Mouse (Mus musculus): ENCODE measurements around the gene Zfand3. TPM values are rescaled to one million over a fixed set of nuclear protein-coding genes. Genes with fewer than 3 reads are reported as not detected.

The Zfand3 gene
- polyA plus RNA-seq, 1 experiment from 2014 or later, result 43.0 TPM

DNA sequence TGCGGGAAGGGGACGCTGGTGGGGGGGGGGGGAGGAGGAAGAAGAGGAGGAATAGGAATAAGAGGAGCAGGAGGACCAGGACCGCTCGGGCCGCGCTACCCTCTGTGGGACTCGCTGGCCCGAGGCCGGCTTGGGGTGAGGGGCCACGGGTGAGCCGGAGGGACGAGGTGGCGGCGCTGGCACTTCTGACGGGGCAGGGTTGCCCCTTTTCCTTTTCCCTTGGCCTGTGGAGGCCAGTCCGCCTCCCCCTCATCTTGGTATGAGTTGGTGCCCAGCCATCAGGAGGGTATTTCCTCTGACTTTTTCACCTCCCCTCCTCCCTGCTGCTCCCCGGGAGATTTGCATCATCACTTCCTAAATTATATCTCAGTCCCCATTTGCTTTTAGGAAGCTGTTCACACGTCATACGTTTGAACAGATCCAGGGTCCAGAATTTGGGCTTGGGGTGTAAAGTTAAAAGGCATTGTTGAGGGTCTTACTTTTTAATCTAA is 963 bp downstream of the Zfand3 start:
- H3K27ac ChIP-seq, result peak overlapping the region; percentile 99
- peaks cover 29% of the 10 kb centered on the region for H3K4me1 ChIP-seq (replicated peaks)
- no peaks in the 10 kb centered on the region for H3K36me3 ChIP-seq
- ATAC-seq, result peak; percentile 11; the same call in 1 of the 2 replicates
- peak overlapping the region; percentile 98 for H3K4me3 ChIP-seq (replicated peaks)
- no peaks in the 10 kb centered on the region for H3K9me3 ChIP-seq
- H3K9ac ChIP-seq, result peak overlapping the region; percentile 99
- peak overlapping the region; percentile 80 for H3K4me2 ChIP-seq (replicated peaks)
- H3K27me3 ChIP-seq (replicated peaks), result no peaks in the 10 kb centered on the region
- WGBS, result under 1% methylated on average over 17 of the region's 19 CpGs

DNA sequence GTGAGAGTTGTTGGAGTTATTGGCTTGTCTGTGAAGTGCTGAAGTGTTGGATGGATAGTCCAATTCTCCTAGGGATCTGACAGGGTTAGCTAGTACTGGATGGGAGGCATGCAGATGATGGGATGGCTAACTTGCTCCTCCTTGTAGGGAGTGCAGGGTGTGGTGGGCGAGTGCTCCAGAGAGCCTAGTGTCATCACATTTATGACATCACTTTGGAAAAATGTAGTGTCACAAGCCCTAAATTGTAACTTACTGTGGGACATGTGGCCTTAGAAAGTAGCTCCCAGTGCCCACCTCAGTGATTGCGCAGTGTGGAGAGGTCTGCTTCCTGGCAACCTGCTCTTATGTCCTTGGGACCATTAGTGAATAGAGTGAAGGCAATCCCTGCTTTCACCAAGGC is 2.3 kb downstream of the Zfand3 start:
- 63% methylated on average over 2 of the region's 2 CpGs for WGBS

DNA sequence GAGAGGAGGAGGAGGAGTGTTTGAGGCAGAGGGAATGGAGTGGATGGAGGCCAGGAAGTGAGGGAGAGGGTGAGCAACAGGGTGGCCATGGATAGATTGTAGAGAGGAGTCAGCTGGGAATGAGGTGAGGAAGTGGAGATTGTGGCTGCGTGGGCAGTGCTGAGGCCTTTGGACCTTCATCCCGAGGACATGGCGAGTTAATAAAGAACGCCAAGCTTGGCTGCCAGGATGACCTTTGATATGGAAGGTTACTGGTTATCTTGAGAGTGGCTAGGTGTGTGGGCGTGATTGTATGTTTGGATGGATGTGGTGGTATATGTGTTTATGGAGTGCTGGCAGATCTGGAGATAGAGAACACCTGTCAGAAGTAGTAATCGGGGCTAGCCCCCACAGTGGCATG is 3.4 kb downstream of the Zfand3 start:
- Histone ChIP-seq H3K27me3 (replicated peaks) (no peaks in the 10 kb centered on the region), H3K36me3 (no peaks in the 10 kb centered on the region), H3K9ac (no peak overlapping the region), H3K4me3 (replicated peaks) (no peak overlapping the region), H3K4me1 (replicated peaks) (peaks cover 29% of the 10 kb centered on the region), H3K27ac (peak overlapping the region; percentile 54), H3K4me2 (replicated peaks) (peak overlapping the region; percentile 40), H3K9me3 (no peaks in the 10 kb centered on the region)
- WGBS, result 34% methylated on average over 6 of the region's 6 CpGs
- no peak for ATAC-seq

More for the DNA sequence above, 2.3 kb downstream of the Zfand3 start:
- Histone ChIP-seq H3K4me1 (replicated peaks) (peaks cover 29% of the 10 kb centered on the region), H3K27me3 (replicated peaks) (no peaks in the 10 kb centered on the region), H3K4me3 (replicated peaks) (no peak overlapping the region), H3K36me3 (no peaks in the 10 kb centered on the region), H3K27ac (peak overlapping the region; percentile 45), H3K9ac (no peak overlapping the region), H3K4me2 (replicated peaks) (peak overlapping the region; percentile 40), H3K9me3 (no peaks in the 10 kb centered on the region)
- ATAC-seq, result no peak

DNA sequence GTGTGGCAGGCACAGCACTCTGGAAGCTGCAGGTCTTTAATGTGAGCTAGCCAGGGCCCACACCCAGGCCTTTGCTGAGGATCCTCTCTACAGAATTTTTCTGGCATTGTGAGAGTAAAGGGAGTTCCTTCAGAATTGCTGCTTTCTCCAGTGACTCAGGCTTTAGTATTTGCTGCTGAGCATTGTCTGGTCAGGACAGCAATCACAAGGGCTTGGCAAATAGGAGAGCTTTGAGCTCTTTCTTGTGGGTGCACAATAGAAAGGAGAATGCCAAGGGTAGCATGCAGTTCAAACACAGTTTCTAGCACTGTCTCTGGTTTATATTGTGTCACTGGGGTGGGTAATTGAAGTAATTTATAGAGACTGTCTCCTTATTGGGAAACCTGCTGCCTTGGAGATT is 3.9 kb downstream of the Zfand3 start:
- Histone ChIP-seq H3K27me3 (replicated peaks) (no peaks in the 10 kb centered on the region), H3K9me3 (no peaks in the 10 kb centered on the region), H3K4me1 (replicated peaks) (peaks cover 29% of the 10 kb centered on the region), H3K4me3 (replicated peaks) (no peak overlapping the region), H3K27ac (peak overlapping the region; percentile 54), H3K9ac (no peak overlapping the region), H3K36me3 (no peaks in the 10 kb centered on the region), H3K4me2 (replicated peaks) (peak overlapping the region; percentile 40)
- no peak for ATAC-seq

DNA sequence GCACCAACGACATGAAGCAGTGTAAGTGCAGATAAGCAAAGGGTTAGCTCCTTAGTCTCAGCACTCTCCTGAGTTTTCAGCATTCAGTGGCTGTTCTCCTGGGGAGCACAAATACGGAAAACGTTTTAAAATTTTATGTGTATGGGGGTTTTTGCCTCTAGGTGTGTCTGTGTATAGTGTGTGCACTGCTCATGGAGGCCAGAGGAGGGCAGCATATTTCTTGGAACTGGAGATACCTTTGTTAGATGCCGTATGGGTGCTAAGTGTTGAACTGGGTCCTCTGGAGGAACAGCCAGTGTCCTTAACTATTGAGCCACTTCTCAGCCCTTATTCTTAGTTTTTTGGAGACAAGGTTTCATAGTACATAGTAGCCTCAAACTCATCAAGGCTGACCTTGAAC is 10.1 kb downstream of the Zfand3 start:
- ATAC-seq, result no peak
- no peak overlapping the region for H3K27ac ChIP-seq
- no peak overlapping the region for H3K9ac ChIP-seq
- H3K4me3 ChIP-seq (replicated peaks), result no peak overlapping the region
- no peaks in the 10 kb centered on the region for H3K27me3 ChIP-seq (replicated peaks)
- H3K9me3 ChIP-seq, result no peaks in the 10 kb centered on the region
- WGBS, result 95% methylated on average over 4 of the region's 4 CpGs
- no peaks in the 10 kb centered on the region for H3K36me3 ChIP-seq
- H3K4me1 ChIP-seq (replicated peaks), result 0 out of 2 replicates have a peak, but pooled peaks cover 8% of the 10 kb centered on the region
- no peak overlapping the region for H3K4me2 ChIP-seq (replicated peaks)

DNA sequence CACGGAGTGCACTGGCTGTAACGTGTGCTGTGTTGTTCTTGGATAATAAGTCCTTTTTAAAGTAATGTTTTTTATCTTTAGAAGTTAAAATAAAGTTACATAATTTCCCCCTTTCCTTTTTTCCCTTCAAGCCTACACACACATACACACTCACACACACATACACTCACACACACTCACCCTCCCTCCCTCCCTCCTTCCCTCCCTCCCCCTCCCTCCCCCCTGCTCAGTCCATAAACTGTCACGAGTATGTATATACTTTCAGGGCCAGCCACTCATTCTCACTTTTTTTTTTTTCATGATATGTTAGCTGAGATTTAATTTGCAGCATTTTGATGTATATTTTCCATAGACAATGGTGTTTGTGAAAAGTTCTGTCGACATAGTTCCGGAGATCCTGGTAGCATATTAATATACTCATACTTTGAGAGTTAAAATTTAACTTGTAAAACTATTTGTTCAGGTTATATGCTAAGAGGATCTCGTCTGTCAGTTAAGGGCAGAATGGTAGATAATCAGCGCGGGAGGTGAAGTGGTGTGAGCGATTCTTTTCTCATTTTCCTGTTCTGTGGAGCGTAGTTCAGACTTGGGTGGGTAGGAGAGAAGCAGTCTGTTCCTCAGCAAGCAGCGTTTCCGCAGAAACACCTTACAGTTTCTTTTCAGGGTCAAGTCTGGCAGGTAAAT is 14.5 kb downstream of the Zfand3 start:
- Histone ChIP-seq H3K4me3 (replicated peaks) (no peak overlapping the region), H3K36me3 (no peaks in the 10 kb centered on the region), H3K9me3 (no peaks in the 10 kb centered on the region), H3K9ac (no peak overlapping the region), H3K27ac (peak overlapping the region; percentile 71), H3K4me1 (replicated peaks) (peaks cover 6% of the 10 kb centered on the region; the same call in 1 of the 2 replicates), H3K27me3 (replicated peaks) (no peaks in the 10 kb centered on the region), H3K4me2 (replicated peaks) (peak overlapping the region; percentile 37)
- 54% methylated on average over 12 of the region's 12 CpGs for WGBS
- ATAC-seq, result peak; percentile 60

DNA sequence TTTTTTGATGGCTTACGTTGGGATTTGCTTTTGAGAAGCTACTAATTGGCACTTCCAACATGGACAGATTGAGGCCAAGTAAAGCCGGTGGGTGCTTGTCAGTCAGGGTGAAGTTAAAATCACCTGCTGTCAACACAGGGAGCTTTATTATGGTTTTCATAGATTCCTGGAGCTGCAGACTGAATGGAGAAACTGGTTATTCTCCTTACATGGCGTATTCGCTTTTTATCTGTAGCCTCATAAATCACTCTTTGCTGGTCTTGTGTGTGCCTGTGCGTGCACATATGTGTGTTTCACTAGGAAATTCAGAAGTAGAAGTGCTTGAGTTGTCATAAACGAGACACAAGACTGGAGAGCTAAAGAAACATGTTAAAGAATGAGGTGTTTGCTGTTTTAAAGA is 15.4 kb downstream of the Zfand3 start:
- ATAC-seq, result peak; percentile 52; the same call in 1 of the 2 replicates

DNA sequence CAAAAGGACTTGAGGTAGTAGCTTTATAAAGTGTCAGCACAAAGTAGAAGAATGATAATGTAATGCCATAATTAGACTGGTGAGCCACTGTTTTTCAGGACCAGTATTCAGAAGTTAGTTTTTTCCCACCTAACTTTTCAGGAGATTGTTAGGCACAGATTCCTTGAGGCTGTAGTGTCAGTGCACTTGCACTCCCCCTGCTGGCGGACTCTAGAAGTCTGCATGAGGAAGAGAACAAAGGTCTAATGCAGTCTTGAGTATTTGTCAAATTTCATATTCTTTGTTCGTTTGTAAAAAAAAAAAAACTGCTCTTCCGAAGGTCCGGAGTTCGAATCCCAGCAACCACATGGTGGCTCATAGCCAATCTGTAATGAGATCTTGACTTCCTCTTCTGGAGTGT is 20.1 kb downstream of the Zfand3 start:
- Histone ChIP-seq H3K9me3 (no peaks in the 10 kb centered on the region), H3K4me3 (replicated peaks) (no peak overlapping the region), H3K4me1 (replicated peaks) (peaks cover 38% of the 10 kb centered on the region), H3K9ac (no peak overlapping the region), H3K27ac (no peak overlapping the region), H3K4me2 (replicated peaks) (no peak overlapping the region), H3K27me3 (replicated peaks) (no peaks in the 10 kb centered on the region), H3K36me3 (no peaks in the 10 kb centered on the region)
- no peak for ATAC-seq
- WGBS, result 64% methylated on average over 5 of the region's 5 CpGs

More for the DNA sequence above, 15.4 kb downstream of the Zfand3 start:
- Histone ChIP-seq H3K9me3 (no peaks in the 10 kb centered on the region), H3K27me3 (replicated peaks) (no peaks in the 10 kb centered on the region), H3K27ac (peak overlapping the region; percentile 71), H3K4me1 (replicated peaks) (peaks cover 6% of the 10 kb centered on the region; the same call in 1 of the 2 replicates), H3K4me3 (replicated peaks) (no peak overlapping the region), H3K36me3 (no peaks in the 10 kb centered on the region), H3K9ac (no peak overlapping the region), H3K4me2 (replicated peaks) (peak overlapping the region; percentile 37)
- WGBS, result 62% methylated on average over 6 of the region's 6 CpGs

DNA sequence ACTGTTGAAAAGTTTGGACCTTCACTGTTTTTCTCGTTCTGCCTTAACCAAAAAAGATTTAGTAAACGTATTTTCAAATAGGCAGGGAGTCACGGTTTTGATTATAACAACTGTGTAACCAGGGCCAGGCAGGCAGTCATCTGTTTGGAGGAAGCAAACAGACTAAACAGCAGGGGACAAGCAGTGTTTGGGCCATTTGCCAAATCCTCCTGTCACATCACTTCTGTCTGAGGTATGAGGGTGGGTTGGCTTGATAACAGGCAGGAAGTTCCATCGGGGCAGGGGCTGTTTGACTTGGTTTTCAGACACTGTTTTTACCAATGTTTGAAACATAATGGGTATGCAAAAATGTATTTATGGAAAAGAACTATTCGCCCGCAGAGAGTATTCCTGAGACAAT is 22.1 kb downstream of the Zfand3 start:
- H3K4me1 ChIP-seq (replicated peaks), result peaks cover 36% of the 10 kb centered on the region
- no peaks in the 10 kb centered on the region for H3K9me3 ChIP-seq
- H3K4me3 ChIP-seq (replicated peaks), result no peak overlapping the region
- WGBS, result 25% methylated on average over 6 of the region's 6 CpGs
- peak overlapping the region; percentile 48 for H3K27ac ChIP-seq
- no peaks in the 10 kb centered on the region for H3K27me3 ChIP-seq (replicated peaks)
- H3K4me2 ChIP-seq (replicated peaks), result no peak overlapping the region
- ATAC-seq, result no peak
- H3K9ac ChIP-seq, result no peak overlapping the region
- no peaks in the 10 kb centered on the region for H3K36me3 ChIP-seq

DNA sequence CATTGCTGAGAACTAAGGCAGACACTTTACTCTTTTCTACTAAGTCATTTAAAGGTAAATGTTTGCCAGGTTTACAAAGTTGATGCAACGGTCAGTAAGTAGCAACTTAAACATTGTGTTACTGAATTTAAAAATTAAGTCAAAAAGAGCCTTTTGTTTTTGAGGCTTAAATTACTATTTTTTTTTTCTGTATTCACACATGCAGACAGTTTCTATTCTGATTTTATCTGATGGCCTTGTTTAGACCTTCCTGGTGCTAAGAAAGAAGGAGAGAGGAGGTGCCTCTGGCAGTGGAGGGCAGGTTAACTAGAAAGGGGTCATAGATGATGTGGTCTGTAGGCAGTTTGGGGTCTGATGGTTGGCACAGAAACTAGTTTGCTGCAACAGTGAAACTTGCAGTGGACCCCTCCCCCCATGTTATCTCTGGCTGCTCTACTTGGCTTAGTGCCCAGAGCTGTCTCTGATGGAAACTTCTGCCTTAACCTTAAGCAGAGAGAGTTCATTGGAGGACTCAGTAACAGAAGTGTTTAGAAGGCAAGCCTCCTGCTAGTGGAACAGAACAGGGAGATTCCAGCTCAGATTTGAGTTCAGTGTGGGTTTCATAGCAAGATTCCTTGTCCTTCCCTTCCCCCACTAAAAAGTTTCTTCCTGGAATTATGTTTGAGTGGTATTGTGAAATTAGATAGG is 23.0 kb downstream of the Zfand3 start:
- WGBS, result 21% methylated on average over 1 of the region's 1 CpGs
- Histone ChIP-seq H3K4me2 (replicated peaks) (no peak overlapping the region; the same call in 1 of the 2 replicates), H3K9me3 (no peaks in the 10 kb centered on the region), H3K27me3 (replicated peaks) (no peaks in the 10 kb centered on the region), H3K4me1 (replicated peaks) (peaks cover 38% of the 10 kb centered on the region), H3K36me3 (no peaks in the 10 kb centered on the region), H3K4me3 (replicated peaks) (no peak overlapping the region), H3K9ac (no peak overlapping the region), H3K27ac (peak overlapping the region; percentile 64)
- ATAC-seq, result peak; percentile 68

DNA sequence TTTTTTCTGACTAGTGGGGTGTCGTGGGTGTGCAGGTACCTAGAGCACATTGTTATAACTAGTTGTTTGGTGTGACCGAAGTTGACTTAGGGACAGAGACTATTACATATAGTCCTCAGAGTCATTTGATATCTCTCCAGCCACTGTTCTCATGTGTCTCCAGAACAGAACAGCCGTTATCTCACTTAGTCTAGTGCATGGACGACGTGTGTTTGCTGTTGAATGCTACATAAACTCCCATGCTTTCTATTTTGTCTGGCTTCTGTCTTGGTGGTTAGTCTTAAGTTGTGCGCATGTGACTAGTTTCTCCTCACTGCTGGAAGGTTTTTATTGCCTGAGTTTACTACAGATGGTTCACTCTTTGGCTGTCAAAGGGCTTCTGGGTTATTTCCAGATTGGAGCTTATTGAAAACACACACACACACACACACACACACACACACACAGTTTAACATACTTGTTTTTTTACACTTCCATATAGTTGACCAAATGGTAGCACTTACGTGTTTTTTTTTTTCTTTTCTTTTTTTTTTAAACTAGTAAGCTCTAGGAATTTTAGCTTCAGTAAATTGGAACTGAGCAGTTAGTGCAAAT is 25.2 kb downstream of the Zfand3 start:
- H3K9me3 ChIP-seq, result no peaks in the 10 kb centered on the region
- peaks cover 38% of the 10 kb centered on the region for H3K4me1 ChIP-seq (replicated peaks)
- H3K27ac ChIP-seq, result no peak overlapping the region
- no peak for ATAC-seq
- no peak overlapping the region for H3K9ac ChIP-seq
- no peak overlapping the region for H3K4me3 ChIP-seq (replicated peaks)
- no peak overlapping the region for H3K4me2 ChIP-seq (replicated peaks)
- no peaks in the 10 kb centered on the region for H3K36me3 ChIP-seq
- H3K27me3 ChIP-seq (replicated peaks), result no peaks in the 10 kb centered on the region
- WGBS, result 49% methylated on average over 7 of the region's 7 CpGs

DNA sequence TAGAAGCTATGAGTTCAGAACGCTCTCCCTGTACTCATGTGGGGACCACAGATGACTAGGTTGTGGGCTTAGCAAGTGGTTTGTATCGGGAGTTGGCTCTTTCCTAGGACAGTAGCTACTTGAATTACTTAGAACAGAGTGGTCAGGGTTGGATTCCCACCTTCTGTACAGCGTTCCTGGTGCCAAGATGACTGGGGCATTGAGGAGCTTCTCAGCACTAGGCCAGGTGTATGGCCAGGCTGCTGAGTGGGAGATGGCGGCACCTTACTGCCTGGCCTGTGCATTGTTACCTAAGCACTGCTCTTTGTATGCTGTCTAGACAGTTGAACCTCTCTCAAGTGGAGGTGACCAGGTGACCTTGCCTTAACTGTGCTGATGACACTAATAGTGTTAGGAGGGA is 28.3 kb downstream of the Zfand3 start:
- H3K36me3 ChIP-seq, result no peaks in the 10 kb centered on the region
- no peak overlapping the region for H3K4me2 ChIP-seq (replicated peaks)
- peaks cover 21% of the 10 kb centered on the region for H3K4me1 ChIP-seq (replicated peaks)
- no peak overlapping the region for H3K4me3 ChIP-seq (replicated peaks)
- ATAC-seq, result no peak
- H3K27me3 ChIP-seq (replicated peaks), result no peaks in the 10 kb centered on the region
- no peaks in the 10 kb centered on the region for H3K9me3 ChIP-seq
- no peak overlapping the region for H3K27ac ChIP-seq
- no peak overlapping the region for H3K9ac ChIP-seq
- WGBS, result 94% methylated on average over 4 of the region's 4 CpGs

All from intestine, embryonic 15.5 days (tissue).